Mouse (Mus musculus) bone marrow, adult 2 months (tissue): ENCODE measurements around the gene Zfp524.

ENCODE experiments used
- CTCF ChIP-seq: fragments of 200-500 bp; IDR thresholded peaks from 2 replicates; pipeline ENCODE4 v1.5.1; 2011; ENCODE audit warnings: low read length, control low read depth; ENCODE audit not compliant: control insufficient read depth, insufficient read depth
- POLR2A ChIP-seq: fragments of 200-500 bp; IDR thresholded peaks from 2 replicates; pipeline ENCODE4 v1.6.1; 2011; ENCODE audit warnings: low read depth, mild to moderate bottlenecking, control low read depth, low read length, borderline replicate concordance; ENCODE audit not compliant: control insufficient read depth

GRCm38 (mm10) chr7:5052438-5052837 lies 38.2 kb downstream of the Zfp524 start:
- no peak for TF ChIP-seq POLR2A
- TF ChIP-seq CTCF = no peak
